Mouse (Mus musculus): Measurements from ENCODE around the gene Fam117a.

- TF ChIP-seq CTCF (IDR thresholded peaks at IDR 0.05; ENCODE audit: low read depth, low read length) = no peak
- no peak for TF ChIP-seq POLR2A (IDR thresholded peaks at IDR 0.05; ENCODE audit: extremely low read depth, insufficient read depth, low read length)
Measured at GRCm38 (mm10) chr11:95339471-95340021, 2.7 kb downstream of the Fam117a start.
